Mouse (Mus musculus) neural tube, embryonic 11.5 days (tissue): Measurements from ENCODE around the gene Xpo4. TPM values are rescaled to one million over a fixed set of nuclear protein-coding genes. Genes with fewer than 3 reads are reported as not detected.

Source experiments
- ATAC-seq: fragments of 200-750 bp; cut with Nextera tagmentation; 2 replicates; pipeline ENCODE4 v1.8.0; 2017; ENCODE audit warnings: moderate number of reproducible peaks, mild to moderate bottlenecking, moderate TSS enrichment, moderate library complexity; ENCODE audit not compliant: insufficient read depth, low FRiP score, low TSS enrichment
- DNase-seq: peaks from one replicate; pipeline ENCODE4 v3.0.0-alpha.2; 2015; ENCODE audit warnings: low spot score
- H3K27ac ChIP-seq: fragments of 300-500 bp; sonication (generic); 2 replicates; pipeline ENCODE4 v1.5.1; 2014; ENCODE audit warnings: low read depth, mild to moderate bottlenecking, low read length
- H3K27me3 ChIP-seq: fragments of 300-500 bp; sonication (generic); 2 replicates; pipeline ENCODE4 v1.6.1; 2014; ENCODE audit warnings: mild to moderate bottlenecking, low read length, mixed read lengths; ENCODE audit not compliant: control insufficient read depth, insufficient read depth
- H3K36me3 ChIP-seq: fragments of 300-500 bp; sonication (generic); 2 replicates; pipeline ENCODE4 v1.6.1; 2014; ENCODE audit warnings: mild to moderate bottlenecking, low read length, moderate library complexity, mixed read lengths; ENCODE audit not compliant: control insufficient read depth, insufficient read depth
- H3K4me1 ChIP-seq: fragments of 300-500 bp; sonication (generic); 2 replicates; pipeline ENCODE4 v1.6.1; 2014; ENCODE audit warnings: low read length, mixed read lengths; ENCODE audit not compliant: control insufficient read depth, insufficient read depth
- H3K4me2 ChIP-seq: fragments of 300-500 bp; sonication (generic); 2 replicates; pipeline ENCODE4 v1.6.1; 2014; ENCODE audit warnings: low read depth, mild to moderate bottlenecking, moderate library complexity
- H3K4me3 ChIP-seq: fragments of 300-500 bp; sonication (generic); 2 replicates; pipeline ENCODE4 v1.5.1; 2014; ENCODE audit warnings: low read depth, low read length
- H3K9ac ChIP-seq: fragments of 300-500 bp; sonication (generic); 2 replicates; pipeline ENCODE4 v1.6.1; 2014; ENCODE audit warnings: mild to moderate bottlenecking, low read length
- H3K9me3 ChIP-seq: fragments of 300-500 bp; sonication (generic); 2 replicates; pipeline ENCODE4 v1.6.1; 2016; ENCODE audit warnings: low read length; ENCODE audit not compliant: control insufficient read depth
- WGBS: fragments of 180-500 bp; shearing (Covaris S2); extraction: QIAGEN DNeasy Blood & Tissue Kit; methylation state at CpG from one replicate; pipeline ENCODE4 v1.1.7; 2014; 5-methylcytosine and 5-hydroxymethylcytosine counted together
- polyA plus RNA-seq: library from polyadenylated mRNA; unstranded; fragments of >200 nt; fragmentation: Nextera tagmentation; extraction: Ambion mirVana; gene quantifications from 2 replicates; pipeline ENCODE4 v1.2.1, GENCODE M21; 2014

Xpo4 gene
- polyA plus RNA-seq, 1 experiment from 2014 or later: 34.5 TPM

GRCm38 (mm10) chr14:57634141-57634540 is 31.1 kb downstream of the Xpo4 start:
- Histone ChIP-seq H3K9ac (no peak overlapping the region), H3K9me3 (no peaks in the 10 kb centered on the region), H3K4me2 (no peak overlapping the region), H3K36me3 (no peaks in the 10 kb centered on the region), H3K27ac (no peak overlapping the region), H3K27me3 (no peaks in the 10 kb centered on the region), H3K4me3 (no peak overlapping the region), H3K4me1 (no peaks in the 10 kb centered on the region)
- ATAC-seq: no peak
- peak; percentile 38 for DNase-seq
- 24% methylated on average over 5 of the region's 5 CpGs for WGBS

- no peak overlapping the region for H3K4me2 ChIP-seq
- ATAC-seq: no peak
- WGBS: 83% methylated on average over 4 of the region's 4 CpGs
These were observed 35.6 kb downstream of the Xpo4 start for GRCm38 (mm10) chr14:57629595-57629994.

GRCm38 (mm10) chr14:57622934-57623333 is 42.3 kb downstream of the Xpo4 start:
- no peaks in the 10 kb centered on the region for H3K9me3 ChIP-seq
- H3K36me3 ChIP-seq: peaks cover 10% of the 10 kb centered on the region
- DNase-seq (no peak), ATAC-seq (no peak)
- H3K4me2 ChIP-seq: no peak overlapping the region
- 86% methylated on average over 3 of the region's 3 CpGs for WGBS
- no peak overlapping the region for H3K4me3 ChIP-seq
- H3K4me1 ChIP-seq: no peaks in the 10 kb centered on the region
- no peaks in the 10 kb centered on the region for H3K27me3 ChIP-seq
- no peak overlapping the region for H3K9ac ChIP-seq
- H3K27ac ChIP-seq: no peak overlapping the region

More at GRCm38 (mm10) chr14:57629595-57629994, 35.6 kb downstream of the Xpo4 start:
- DNase-seq: no peak
- no peak overlapping the region for H3K27ac ChIP-seq
- H3K9me3 ChIP-seq: no peaks in the 10 kb centered on the region
- no peak overlapping the region for H3K9ac ChIP-seq
- no peaks in the 10 kb centered on the region for H3K4me1 ChIP-seq
- H3K4me3 ChIP-seq: no peak overlapping the region
- H3K27me3 ChIP-seq: no peaks in the 10 kb centered on the region
- H3K36me3 ChIP-seq: peaks cover 10% of the 10 kb centered on the region

GRCm38 (mm10) chr14:57621699-57622098 is 43.5 kb downstream of the Xpo4 start:
- peaks cover 5% of the 10 kb centered on the region for H3K36me3 ChIP-seq
- WGBS: 89% methylated on average over 4 of the region's 4 CpGs

GRCm38 (mm10) chr14:57620598-57621236 is 44.5 kb downstream of the Xpo4 start:
- H3K9ac ChIP-seq: no peak overlapping the region
- no peak overlapping the region for H3K4me3 ChIP-seq
- no peaks in the 10 kb centered on the region for H3K9me3 ChIP-seq
- no peaks in the 10 kb centered on the region for H3K4me1 ChIP-seq
- no peak overlapping the region for H3K4me2 ChIP-seq
- no peaks in the 10 kb centered on the region for H3K27me3 ChIP-seq
- DNase-seq (no peak), ATAC-seq (no peak)
- H3K27ac ChIP-seq: no peak overlapping the region
- no peaks in the 10 kb centered on the region; the same call in none of the 2 replicates for H3K36me3 ChIP-seq
- WGBS: 78% methylated on average over 4 of the region's 4 CpGs

More at GRCm38 (mm10) chr14:57621699-57622098, 43.5 kb downstream of the Xpo4 start:
- Histone ChIP-seq H3K4me3 (no peak overlapping the region), H3K9me3 (no peaks in the 10 kb centered on the region), H3K27me3 (no peaks in the 10 kb centered on the region), H3K9ac (no peak overlapping the region), H3K4me2 (no peak overlapping the region), H3K27ac (no peak overlapping the region), H3K4me1 (no peaks in the 10 kb centered on the region)
- ATAC-seq (no peak), DNase-seq (no peak)

GRCm38 (mm10) chr14:57619487-57619886 is 45.7 kb downstream of the Xpo4 start:
- Histone ChIP-seq H3K9me3 (no peaks in the 10 kb centered on the region), H3K4me3 (no peak overlapping the region), H3K9ac (no peak overlapping the region), H3K4me1 (no peaks in the 10 kb centered on the region), H3K36me3 (no peaks in the 10 kb centered on the region; the same call in 1 of the 2 replicates), H3K27ac (no peak overlapping the region), H3K27me3 (no peaks in the 10 kb centered on the region), H3K4me2 (no peak overlapping the region)
- ATAC-seq: no peak
- WGBS: 51% methylated on average over 2 of the region's 2 CpGs
- DNase-seq: peak; percentile 52

GRCm38 (mm10) chr14:57617675-57618074 is 47.6 kb downstream of the Xpo4 start:
- no peak overlapping the region for H3K4me3 ChIP-seq
- no peak overlapping the region for H3K9ac ChIP-seq
- no peak for ATAC-seq
- H3K27ac ChIP-seq: no peak overlapping the region
- H3K9me3 ChIP-seq: no peaks in the 10 kb centered on the region
- no peak for DNase-seq
- no peaks in the 10 kb centered on the region for H3K4me1 ChIP-seq
- H3K4me2 ChIP-seq: no peak overlapping the region
- WGBS: 96% methylated on average over 1 of the region's 1 CpGs
- no peaks in the 10 kb centered on the region for H3K36me3 ChIP-seq
- H3K27me3 ChIP-seq: no peaks in the 10 kb centered on the region

- no peak overlapping the region for H3K4me2 ChIP-seq
- H3K9ac ChIP-seq: no peak overlapping the region
- H3K27ac ChIP-seq: no peak overlapping the region
- H3K4me3 ChIP-seq: no peak overlapping the region
- no peaks in the 10 kb centered on the region for H3K36me3 ChIP-seq
- ATAC-seq (no peak), DNase-seq (no peak)
- H3K27me3 ChIP-seq: no peaks in the 10 kb centered on the region
- WGBS: 86% methylated on average over 6 of the region's 6 CpGs
- H3K4me1 ChIP-seq: no peaks in the 10 kb centered on the region
- no peaks in the 10 kb centered on the region for H3K9me3 ChIP-seq
These were observed 48.8 kb downstream of the Xpo4 start for GRCm38 (mm10) chr14:57616339-57616965.

GRCm38 (mm10) chr14:57615828-57616227 is 49.4 kb downstream of the Xpo4 start:
- no peaks in the 10 kb centered on the region for H3K36me3 ChIP-seq
- DNase-seq (no peak), ATAC-seq (no peak)
- no peak overlapping the region for H3K9ac ChIP-seq
- no peak overlapping the region for H3K4me2 ChIP-seq
- H3K4me3 ChIP-seq: no peak overlapping the region
- H3K4me1 ChIP-seq: no peaks in the 10 kb centered on the region
- H3K9me3 ChIP-seq: no peaks in the 10 kb centered on the region
- 94% methylated on average over 6 of the region's 6 CpGs for WGBS
- no peaks in the 10 kb centered on the region for H3K27me3 ChIP-seq
- no peak overlapping the region for H3K27ac ChIP-seq
